Mouse (Mus musculus): Measurements from ENCODE around the gene Clspn. TPM values are rescaled to one million over a fixed set of nuclear protein-coding genes. Genes with fewer than 3 reads are reported as not detected.

The Clspn gene
- total RNA-seq (2023): 10 to 100 TPM; 28.7 to 40.7 TPM

GRCm38 (mm10) chr4:126556809-126557711, at the start of gene Clspn:
Clspn (plus strand) TSS chr4:126556935.

GRCm38 (mm10) chr4:126532827-126533728, 23.7 kb upstream of the Clspn start, which contains the start of gene Ago4:
Ago4 (minus strand) TSS chr4:126533472.

GRCm38 (mm10) chr4:126609606-126610181, 53.0 kb downstream of the Clspn start, which contains the start of gene 5730409E04Rik:
5730409E04Rik (plus strand) TSS chr4:126609818.

Other genes with a start within 250 kb of the Clspn start
- 10 to 100 TPM; 12.8 to 14.2 TPM for gene Adprhl2, start 235.2 kb upstream of the Clspn start, total RNA-seq (2023)
- not detected for gene Tekt2, start 231.2 kb upstream of the Clspn start, total RNA-seq (2023)
- 10 to 100 TPM in 1 of 2 experiments, 1 to 10 TPM in 1; 6.1 to 12.7 TPM for gene Ago3, start 127.4 kb upstream of the Clspn start, total RNA-seq (2023)
- 10 to 100 TPM; 14.0 to 14.3 TPM for gene Ago1, start 88.4 kb upstream of the Clspn start, total RNA-seq (2023)
- 10 to 100 TPM in 1 of 2 experiments, 1 to 10 TPM in 1; 9.7 to 11.6 TPM for gene Ago4, start 23.5 kb upstream of the Clspn start, total RNA-seq (2023)
- gene 5730409E04Rik, start 52.9 kb downstream of the Clspn start, total RNA-seq (2023): under 1 TPM; 0.42 to 0.68 TPM
- gene Psmb2, start 120.7 kb downstream of the Clspn start, total RNA-seq (2023): 10 to 100 TPM; 77.1 to 83.3 TPM
- not detected for gene Tfap2e, start 179.3 kb downstream of the Clspn start, total RNA-seq (2023)
- 10 to 100 TPM; 12.9 to 13.6 TPM for gene Ncdn, start 196.5 kb downstream of the Clspn start, total RNA-seq (2023)
- 10 to 100 TPM; 42.3 to 49.0 TPM for gene AU040320, start 196.6 kb downstream of the Clspn start, total RNA-seq (2023)